Mouse (Mus musculus): ENCODE results near the gene Trappc1.

The Trappc1 gene

GRCm38 (mm10) chr11:69369215-69369989 lies 45.6 kb downstream of the Trappc1 start, which contains the start of gene Chd3:
Gene Chd3, minus strand, starts transcription at chr11:69369406.
- ATAC-seq (ENCODE audit: low TSS enrichment) = no peak

- ATAC-seq (ENCODE audit: low TSS enrichment) = no peak
Measured at GRCm38 (mm10) chr11:69369990-69370816, 46.4 kb downstream of the Trappc1 start.

- ATAC-seq (ENCODE audit: low TSS enrichment) = no peak
Measured at GRCm38 (mm10) chr11:69370817-69371215, 47.0 kb downstream of the Trappc1 start.

GRCm38 (mm10) chr11:69371601-69372000 lies 47.8 kb downstream of the Trappc1 start:
- ATAC-seq (ENCODE audit: low TSS enrichment) = no peak

- peak; percentile 48; the same call in 1 of the 2 replicates for ATAC-seq (ENCODE audit: low TSS enrichment)
Measured at GRCm38 (mm10) chr11:69372056-69372779, 48.4 kb downstream of the Trappc1 start.

- ATAC-seq (ENCODE audit: low TSS enrichment) = no peak
Measured at GRCm38 (mm10) chr11:69372780-69373170, 49.0 kb downstream of the Trappc1 start.

GRCm38 (mm10) chr11:69373223-69373965 lies 49.6 kb downstream of the Trappc1 start:
- ATAC-seq (ENCODE audit: low TSS enrichment) = no peak
